Mouse (Mus musculus): ENCODE results near the gene 2900011O08Rik.

DNA sequence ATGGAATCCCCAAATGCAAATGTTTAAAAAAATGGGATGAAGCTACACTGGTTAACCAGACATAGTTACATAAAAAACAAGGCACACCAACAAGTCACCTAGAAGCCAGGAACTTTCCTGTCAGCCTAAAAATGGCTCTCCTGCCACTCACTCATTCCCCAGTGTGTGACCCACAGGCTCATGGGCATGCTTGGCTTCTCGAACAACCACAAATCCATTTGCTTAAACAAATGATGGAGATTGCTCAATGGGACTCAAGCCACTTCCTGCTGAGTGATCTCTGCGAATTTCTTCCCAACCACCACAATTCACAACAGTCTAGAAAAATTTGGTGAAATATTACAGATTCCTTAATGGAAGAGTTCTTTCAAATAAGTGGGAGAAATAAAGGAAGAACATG is 124.5 kb downstream of the 2900011O08Rik start:
- TF ChIP-seq CTCF (IDR thresholded peaks at IDR 0.05; ENCODE audit: extremely low read depth, insufficient read depth, insufficient read length, insufficient replicate concordance) (no peak), POLR2A (IDR thresholded peaks at IDR 0.05; ENCODE audit: low read depth, low read length) (no peak)

Measured in spleen, adult 2 months (tissue).